Mouse (Mus musculus) gastrocnemius, postnatal 36 days (tissue): ENCODE data around the gene Timeless. TPM values are rescaled to one million over a fixed set of nuclear protein-coding genes. Genes with fewer than 3 reads are reported as not detected.
A peak's percentile ranks its signal among the peaks of the same experiment; 100 is the strongest.
"Not testable (repeated sequence)": the region's sequence is repeated elsewhere in the genome, so short reads cannot be mapped to it uniquely, and the experiment has no call there.

ENCODE experiments used
- DNase-seq, 2 experiments: peaks; one replicate each; pipeline ENCODE4 v3.0.0; 2022
- intact Hi-C: fragments of 180-260 bp; cut with DNase I; formaldehyde crosslinking; loops from one replicate; pipeline ENCODE4 v1.15.1; 2025
- total RNA-seq, 2 experiments: library from RNA; stranded (reverse); gene quantifications; 2 replicates each; pipeline ENCODE4 v1.2.3; 2021

Timeless gene
- total RNA-seq, 2 experiments from 2014 or later, result 1.7 to 2.2 TPM

DNA sequence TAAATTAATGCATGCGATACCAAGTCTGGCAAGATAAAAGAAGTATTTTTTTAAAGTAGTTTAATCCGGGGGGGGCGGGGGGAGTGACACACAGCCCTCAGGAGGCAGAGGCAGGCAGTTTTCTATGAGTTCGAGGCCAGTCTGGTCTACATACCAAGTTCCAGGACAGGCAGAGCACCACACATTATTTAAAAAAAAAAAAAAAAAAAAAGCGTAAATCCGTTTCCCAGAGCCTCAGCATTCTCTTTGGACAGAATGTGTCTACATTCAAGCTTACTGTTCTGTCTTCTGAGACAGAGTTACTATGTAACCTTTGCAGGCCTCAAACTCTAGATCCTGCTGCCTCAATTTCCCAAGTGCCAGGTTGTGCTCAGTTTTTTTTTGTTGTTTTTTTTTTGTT, 19.7 kb upstream of the Timeless start:
- no peak for DNase-seq
- intact Hi-C loops, result loop anchor here (1.0 to 2.0 kb wide), 2 partner anchors 20 to 73 kb away; partner anchors contain the start of gene Timeless

DNA sequence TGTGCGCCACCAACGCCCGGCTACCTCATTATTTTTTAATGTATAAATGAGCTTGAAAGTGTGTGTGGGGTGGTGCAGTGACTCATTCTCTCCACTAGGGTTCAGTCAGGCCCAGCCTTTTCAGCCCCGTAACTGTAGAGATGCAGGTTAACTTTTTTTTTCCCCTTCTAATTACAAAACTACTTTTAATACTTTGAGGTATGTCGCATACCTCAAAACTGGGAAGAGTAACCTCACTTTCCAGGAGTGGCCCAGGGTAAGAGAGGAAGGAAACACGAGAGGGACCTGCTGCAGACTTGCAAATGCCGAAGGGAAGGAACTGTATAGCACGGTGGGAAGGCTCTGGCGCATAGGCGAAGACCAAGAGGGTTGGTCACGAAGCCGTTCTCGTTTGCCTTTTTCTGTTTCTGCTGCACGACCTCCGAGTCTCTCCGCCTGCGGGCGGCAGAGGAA, 19.0 kb upstream of the Timeless start:
- intact Hi-C loops, result loop anchor here (1.0 to 2.0 kb wide), 2 partner anchors 19 to 72 kb away; partner anchors contain the start of gene Timeless
- peak in 1 of 2 experiments; percentile 35 for DNase-seq

DNA sequence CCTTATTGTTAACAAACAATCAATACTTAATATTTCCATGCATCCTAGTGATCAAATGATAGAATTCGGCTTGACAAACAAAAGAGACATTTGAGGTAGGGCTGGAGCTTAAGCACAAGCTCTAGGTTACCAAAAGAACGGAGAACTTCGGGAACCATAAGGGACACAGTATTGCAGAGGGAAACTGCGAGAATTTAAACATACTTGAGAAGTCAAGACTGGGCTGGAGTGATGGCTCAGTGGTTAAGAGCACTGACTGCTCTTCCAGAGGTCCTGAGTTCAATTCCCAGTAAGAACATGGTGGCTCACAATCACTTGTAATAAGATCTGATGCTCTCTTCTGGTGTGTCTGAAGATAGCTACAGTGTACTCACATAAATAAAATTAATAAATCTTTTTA, 17.8 kb upstream of the Timeless start:
- intact Hi-C loops, result not testable (repeated sequence)

DNA sequence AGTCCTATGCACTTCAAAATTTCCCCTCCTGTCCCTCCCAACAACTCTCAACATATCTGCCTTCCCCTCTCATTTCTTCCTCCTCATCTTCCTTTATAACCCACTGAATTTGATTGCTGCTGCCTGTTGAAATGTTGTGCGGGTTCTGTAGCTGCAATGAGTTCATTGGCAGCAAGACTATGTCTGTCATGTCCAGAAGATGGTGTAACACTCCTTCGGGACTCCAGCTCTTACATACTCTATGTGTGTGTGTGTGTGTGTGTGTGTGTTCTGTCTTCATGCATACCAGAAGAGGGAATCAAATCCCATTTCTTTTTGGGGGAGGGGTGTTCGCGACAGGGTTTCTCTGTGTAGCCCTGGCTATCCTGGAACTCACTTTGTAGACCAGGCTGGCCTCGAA, 16.9 kb upstream of the Timeless start:
- intact Hi-C loops, result no loop called here
- no peak for DNase-seq

More for the DNA sequence above, 17.8 kb upstream of the Timeless start:
- DNase-seq, result not testable (repeated sequence)

DNA sequence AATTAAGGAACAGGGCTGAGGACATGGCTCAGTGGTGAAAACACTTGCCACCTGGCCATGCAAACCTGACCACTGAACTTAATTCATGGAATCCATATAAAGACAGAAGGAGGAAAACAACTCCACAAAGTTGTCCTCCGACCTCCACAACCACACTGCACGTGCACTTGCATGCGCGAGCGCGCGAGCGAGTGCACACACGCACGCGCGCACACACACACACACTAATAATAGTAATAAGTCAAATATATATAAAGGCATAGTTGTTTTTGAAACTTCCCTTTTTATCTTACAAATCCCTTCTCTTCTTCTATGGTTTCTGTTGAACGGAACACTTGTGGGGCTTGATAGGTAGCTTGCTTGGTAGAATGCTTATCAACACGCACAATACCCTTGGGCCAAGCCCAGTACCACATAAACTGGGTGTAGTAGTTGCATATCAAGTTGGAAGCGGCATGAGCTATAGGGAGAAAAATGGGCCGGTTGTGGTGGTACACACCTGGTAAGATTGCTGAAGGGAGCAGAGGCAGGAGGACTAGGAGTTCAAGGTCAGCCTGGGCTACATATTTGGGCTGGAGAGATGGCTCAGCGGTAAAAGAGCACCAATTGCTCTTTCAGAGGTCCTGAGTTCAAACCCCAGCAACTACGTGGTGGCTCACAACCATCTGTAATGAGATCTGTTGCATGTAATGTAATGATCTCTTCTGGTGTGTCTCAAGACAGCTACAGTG, 13.3 kb upstream of the Timeless start:
- DNase-seq, result no peak
- intact Hi-C loops, result no loop called here

DNA sequence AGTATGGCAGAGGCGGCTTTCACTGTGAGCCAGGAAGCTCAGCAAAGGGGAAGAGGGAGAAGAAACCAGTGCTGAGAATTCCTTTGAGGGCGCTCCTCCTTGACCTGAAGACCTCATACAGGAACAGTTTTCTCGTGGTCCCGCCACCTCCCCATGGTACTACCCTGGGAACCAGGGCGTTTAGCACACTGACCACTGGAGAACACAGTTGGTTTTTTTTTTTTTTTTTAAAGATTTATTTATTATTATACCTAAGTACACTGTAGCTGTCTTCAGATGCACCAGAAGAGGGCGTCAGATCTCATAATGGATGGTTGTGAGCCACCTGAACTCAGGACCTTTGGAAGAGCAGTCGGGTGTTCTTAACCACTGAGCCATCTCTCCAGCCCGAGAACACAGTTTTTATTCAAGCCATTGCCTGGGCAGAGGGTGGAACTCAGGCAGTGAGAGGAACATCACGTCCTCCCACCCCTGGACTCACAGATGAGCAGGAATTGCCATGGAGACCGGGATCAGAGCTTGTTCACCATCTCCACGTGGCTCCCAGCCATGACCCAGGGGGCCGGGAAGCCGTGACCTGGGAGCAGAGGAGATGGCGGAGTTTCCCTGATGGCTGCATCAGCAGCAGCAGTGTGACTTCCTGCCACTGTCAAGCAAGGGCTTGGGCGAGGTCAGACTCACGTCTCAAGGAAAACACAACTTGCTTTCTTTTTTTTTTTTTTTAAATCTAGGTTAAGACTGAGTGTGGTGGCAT, 10.2 kb upstream of the Timeless start:
- intact Hi-C loops, result no loop called here
- no peak for DNase-seq

DNA sequence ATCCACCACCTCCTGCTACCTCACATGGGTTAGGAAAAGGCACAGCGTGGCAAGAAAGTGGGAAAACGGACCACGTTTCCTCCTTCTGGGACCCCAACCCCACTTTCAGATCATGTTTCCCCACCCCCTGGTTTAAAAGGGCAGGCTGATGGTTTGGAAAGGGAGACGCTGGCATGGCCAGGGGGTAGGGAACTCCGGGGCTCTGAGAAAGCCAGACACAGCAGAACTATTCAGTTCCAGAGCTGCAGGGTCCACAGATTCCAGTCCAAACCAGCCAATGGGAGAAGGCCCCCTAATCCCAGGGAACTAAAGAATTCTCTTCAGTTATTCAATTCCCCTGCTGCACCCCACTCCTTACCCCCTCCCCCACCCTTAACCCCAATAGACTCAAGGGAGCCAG, 6.8 kb upstream of the Timeless start:
- no peak for DNase-seq
- intact Hi-C loops, result no loop called here

DNA sequence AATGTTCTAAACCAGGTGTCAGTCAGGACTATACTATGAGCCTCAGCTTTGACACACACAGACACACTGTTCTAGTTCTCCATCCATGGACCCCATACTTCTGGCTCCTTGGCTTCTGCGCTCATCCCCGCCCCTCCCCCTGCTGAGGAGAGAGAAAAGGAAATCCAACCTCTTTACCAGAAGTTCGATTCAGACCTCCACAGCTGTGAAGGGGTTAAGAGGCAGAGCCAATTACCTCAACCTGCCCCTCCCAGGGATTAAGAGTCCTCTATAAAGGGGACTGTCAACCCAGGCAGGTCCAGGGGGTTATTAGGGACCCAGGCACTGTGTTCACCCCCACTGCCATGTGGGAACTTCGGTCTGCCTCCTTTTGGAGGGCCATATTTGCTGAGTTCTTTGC, 6.3 kb upstream of the Timeless start, which contains the start of gene Mip:
Mip (plus strand) TSS at position 301 of the 400 bp plus-strand sequence.
- intact Hi-C loops, result no loop called here
- no peak for DNase-seq

DNA sequence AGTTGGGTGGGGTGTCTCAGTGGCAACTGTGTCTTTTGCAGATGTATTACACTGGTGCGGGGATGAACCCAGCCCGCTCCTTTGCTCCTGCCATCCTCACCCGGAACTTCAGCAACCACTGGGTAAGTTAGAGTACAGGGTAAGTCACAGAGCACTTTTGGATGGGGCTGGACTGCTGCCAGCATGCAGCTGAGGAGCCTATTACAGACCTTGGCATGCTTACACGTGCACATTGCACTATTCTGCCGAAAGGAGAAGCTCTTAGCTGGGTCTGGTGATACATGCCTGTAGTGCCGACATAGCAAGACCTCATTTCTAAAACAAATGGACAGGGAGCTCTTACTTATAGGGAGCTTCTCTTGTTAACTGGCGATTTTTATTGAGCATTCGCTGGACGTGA, 4.3 kb upstream of the Timeless start:
- intact Hi-C loops, result no loop called here
- DNase-seq, result no peak

DNA sequence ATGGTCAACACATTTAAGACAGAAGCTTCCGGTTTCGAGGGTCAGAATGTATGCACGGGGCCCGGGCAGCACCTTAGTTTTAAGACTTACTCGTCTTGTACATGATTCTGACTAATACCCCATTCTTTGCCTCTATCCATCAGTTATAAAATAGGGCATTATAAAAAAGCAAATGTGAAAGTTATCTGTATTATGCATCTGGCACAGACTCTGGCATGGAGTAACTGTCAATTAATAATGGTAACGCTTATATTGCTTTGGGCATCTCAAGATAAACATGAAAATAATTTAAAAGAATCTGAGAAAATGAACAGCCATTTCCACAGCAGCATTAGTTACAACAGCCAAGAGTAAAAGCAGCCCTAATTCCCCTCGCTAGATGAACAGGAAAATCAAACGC, 3.9 kb upstream of the Timeless start:
- no peak for DNase-seq
- intact Hi-C loops, result no loop called here

DNA sequence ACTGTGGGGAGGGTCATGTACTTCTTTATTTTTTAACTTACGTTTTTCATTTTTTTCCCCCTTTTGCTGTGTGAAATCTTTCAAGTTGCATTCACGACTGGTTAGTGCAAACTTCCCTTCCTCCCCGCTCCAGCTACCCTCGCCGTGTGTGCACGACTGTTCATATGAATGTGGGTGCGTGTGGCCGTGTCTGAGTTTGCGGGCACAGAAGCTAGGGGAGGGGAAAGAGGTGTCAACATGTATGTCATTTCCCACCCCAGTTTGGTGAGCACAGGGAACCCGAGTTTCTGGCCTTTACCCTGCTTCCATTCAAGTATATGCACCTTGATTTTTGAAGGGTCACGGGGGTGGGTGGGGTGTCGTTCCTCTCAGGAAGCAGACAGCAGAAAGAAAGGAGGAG, 1.3 kb upstream of the Timeless start:
- intact Hi-C loops, result no loop called here
- no peak for DNase-seq

DNA sequence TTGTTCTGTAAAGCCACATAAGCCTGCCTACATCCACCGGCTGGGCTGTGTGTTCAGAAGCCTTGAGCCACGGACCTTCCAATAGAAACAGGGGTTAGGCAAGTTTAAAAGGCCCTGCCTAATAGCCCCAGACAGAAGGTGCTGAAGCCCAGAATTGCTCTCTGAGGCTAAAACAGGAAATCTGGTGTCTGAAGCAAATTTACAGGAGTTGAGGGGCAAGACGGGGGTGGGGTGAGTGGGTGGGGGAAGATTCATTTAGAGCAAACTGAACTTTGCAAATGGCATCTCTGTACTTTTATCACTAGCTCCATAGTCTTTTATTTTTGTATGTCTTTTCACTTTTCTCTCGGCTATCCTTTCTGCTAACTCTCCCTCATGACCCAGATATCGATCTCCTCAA, 719 bp upstream of the Timeless start:
- no peak for DNase-seq
- intact Hi-C loops, result no loop called here

DNA sequence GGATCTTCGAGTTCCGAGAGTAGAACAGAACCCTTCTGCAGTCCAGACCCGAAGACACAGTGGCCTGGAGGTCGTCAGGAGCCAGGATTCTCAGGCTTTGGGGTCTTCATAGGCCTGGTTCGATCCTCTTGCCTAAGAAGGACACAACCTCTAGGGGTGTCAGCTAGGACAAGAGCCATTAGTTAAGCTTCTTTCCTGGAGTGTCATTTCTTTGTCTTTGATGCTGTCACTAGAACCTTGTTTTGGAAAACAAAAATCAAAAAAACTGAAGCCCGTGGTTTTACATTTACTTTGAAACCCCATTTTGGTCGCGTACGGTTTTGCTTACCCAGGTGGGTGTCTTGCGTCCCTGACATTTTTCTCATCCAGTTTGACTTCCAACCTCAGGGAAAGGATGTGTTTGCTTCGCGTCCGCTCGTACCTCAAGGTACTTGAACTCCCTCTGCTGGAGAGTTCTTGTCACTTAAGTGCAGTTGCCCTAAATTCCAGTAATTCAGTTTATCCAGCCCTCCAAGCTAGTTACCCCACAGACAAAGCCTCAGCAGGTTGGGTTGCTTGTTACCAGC, 638 bp downstream of the Timeless start:
- intact Hi-C loops, result loop anchor here (1.0 kb wide), 1 partner anchor 20 kb away; no protein-coding TSS in a partner anchor
- DNase-seq, result no peak

DNA sequence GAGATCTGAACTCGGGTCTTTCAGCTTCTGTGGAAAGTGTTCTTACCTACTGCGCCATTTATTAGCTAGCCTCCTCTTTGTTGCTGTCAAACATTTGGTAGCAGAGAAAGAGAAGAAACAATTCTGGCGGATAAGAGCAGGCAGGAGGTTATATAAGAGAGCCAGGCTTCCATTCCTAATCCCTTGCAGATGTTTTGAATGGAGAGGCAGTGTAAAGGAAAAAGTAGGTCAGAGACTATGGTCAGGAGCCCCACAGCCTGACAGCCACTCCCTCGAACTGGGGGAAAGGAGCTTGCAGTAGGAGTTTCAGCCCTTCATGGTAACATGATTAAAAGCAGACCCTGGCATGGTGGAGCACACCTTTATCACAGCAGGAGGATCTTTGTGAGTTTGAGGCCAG, 4.5 kb downstream of the Timeless start:
- intact Hi-C loops, result no loop called here
- DNase-seq, result no peak

DNA sequence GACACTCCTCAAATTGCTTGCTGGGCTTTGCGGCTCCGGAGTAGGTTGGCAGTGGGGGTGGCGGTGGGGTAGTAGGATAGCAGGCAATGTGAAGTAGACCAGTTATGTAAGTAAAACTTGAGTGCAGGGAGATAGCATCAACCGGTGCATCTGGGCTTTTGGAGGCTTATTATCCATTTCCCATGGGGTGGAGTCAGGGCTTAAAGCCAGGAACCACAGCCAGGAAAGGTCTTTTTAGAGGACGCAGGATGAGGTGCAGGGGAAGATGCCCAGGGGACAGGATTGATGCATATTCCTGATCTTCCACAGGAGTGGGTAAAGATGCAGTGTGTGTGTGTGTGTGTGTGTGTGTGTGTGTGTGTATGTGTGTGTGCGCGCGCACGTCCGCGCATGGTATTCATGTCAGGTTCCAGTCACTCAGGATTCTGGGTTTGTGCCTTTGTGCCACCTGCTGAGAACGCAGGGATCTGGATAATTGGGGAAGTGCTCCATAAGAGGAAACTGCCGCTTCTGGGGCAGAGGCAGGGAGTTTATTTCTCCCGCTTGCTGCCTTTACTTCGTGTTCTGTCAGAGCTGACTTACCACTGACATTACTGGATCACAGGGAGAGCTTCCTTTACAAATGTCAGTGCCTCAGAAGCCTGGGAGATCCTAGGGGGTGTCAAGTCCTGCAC, 6.1 kb downstream of the Timeless start:
- DNase-seq, result peak; percentile 31
- intact Hi-C loops, result no loop called here

DNA sequence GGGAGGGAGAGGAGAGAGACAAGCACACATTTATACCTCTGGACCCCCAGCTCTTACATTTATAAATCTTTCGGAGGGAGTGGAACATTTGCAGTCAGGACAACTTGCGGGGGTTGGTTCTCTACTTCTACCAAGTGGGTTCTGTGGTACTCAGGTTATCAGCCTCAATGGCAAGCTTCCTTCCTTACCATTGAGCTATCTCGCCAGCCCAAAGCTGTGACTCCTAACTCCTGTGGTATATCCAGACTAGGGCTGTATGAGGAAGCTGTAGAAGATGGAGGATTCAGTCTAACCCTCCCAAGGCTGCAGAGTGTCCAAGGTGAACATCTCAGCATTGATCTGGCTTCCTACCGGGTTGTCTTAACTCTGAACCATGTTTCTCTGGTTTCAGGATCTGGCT, 7.3 kb downstream of the Timeless start:
- intact Hi-C loops, result no loop called here
- DNase-seq, result no peak

DNA sequence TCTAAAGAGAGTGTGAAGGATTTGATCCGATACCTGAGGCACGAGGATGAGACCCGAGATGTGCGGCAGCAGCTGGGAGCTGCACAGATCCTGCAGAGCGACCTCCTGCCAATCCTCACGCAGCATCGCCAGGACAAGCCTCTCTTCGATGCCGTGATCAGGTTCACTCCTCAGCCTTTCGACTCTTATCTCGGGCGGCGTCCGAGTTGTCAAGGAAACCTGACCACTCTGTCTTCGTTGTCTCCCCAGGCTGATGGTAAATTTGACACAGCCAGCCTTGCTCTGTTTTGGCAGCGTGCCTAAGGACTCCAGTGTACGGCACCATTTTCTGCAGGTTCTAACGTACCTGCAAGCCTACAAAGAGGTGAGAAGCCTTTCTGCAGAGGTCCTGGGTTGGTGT, 8.3 kb downstream of the Timeless start:
- intact Hi-C loops, result no loop called here

DNA sequence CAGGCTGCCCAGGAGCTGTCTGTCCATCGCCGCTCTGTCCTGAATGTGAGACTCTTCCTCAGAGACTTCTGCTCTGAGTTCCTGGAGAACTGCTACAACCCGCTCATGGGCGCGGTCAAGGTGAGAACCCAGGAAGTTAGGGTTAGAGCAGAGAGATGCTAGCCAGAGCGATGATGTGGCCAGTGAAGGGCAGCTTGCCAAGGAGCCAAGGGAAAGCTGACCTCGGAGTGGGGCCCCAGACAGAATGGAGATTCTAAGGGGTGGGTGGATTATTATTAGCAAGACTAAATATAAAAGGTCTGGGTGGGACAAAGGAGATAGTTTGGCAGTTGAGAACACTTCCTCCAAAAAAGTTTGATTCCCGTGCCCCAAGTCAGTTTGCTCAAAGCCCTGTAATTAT, 11.4 kb downstream of the Timeless start:
- no peak for DNase-seq
- intact Hi-C loops, result no loop called here

More for the DNA sequence above, 8.3 kb downstream of the Timeless start:
- no peak for DNase-seq

DNA sequence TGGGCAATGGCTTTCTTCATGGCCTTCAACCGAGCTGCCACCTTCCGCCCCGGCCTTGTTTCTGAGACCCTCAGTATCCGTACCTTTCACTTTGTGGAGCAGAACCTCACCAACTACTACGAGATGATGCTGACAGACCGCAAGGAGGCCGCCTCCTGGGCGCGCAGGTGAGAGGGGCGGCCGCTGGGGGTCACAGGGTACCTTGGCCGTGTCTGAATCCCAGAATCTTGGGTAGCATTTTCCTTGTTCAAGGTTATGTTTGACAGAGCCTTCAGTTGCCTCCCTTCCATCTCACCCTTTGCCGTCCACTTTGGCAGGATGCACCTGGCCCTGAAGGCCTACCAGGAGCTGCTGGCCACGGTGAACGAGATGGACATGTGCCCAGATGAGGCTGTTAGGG, 12.3 kb downstream of the Timeless start:
- intact Hi-C loops, result no loop called here
- no peak for DNase-seq

DNA sequence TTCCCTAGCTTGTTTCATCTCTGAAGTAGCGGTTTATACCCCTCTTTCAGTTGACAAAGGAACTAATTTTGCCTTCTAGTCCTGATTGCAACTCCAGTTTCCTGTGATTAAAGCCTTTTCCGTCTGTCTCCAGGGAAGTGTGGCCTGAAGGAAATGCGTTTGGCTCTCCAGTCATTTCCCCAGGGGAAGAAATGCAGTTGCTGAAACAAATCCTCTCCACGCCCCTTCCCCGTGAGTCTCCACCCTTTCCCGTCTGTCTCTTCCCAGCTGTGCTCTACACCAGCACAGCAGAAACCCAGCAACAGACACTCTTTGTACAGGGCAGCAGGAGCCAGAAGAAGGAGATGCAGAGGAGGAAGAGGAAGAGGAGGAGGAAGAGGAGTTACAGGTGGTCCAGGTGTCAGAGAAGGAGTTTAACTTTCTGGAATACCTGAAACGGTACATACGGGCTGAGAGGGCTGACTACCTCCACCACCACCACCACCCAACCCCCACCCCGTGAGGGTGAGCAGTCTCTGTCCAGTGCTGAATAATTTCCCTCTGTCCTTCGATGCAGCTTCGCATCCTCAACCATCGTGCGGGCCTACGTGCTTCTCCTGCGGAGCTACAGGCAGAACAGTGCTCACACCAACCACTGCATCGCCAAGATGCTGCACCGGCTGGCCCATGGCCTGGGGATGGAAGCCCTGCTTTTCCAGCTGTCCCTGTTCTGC, 15.3 kb downstream of the Timeless start:
- intact Hi-C loops, result no loop called here
- DNase-seq, result peak in 1 of 2 experiments; percentile 51
